Mouse (Mus musculus) cerebellum, adult 9-11 months (tissue): Measurements from ENCODE around the gene Zscan2.
A peak's percentile ranks its signal among the peaks of the same experiment; 100 is the strongest.

Source experiments
- DNase-seq: peaks from one replicate; pipeline ENCODE4 v3.0.0; 2022

The Zscan2 gene

GRCm38 (mm10) chr7:80888595-80888994 lies 27.9 kb downstream of the Zscan2 start:
- no peak for DNase-seq

GRCm38 (mm10) chr7:80889021-80889511 lies 28.3 kb downstream of the Zscan2 start:
- DNase-seq: no peak

GRCm38 (mm10) chr7:80889841-80890241 lies 29.1 kb downstream of the Zscan2 start:
- DNase-seq: no peak

GRCm38 (mm10) chr7:80893086-80893752 lies 32.5 kb downstream of the Zscan2 start:
- peak; percentile 76 for DNase-seq

DNA sequence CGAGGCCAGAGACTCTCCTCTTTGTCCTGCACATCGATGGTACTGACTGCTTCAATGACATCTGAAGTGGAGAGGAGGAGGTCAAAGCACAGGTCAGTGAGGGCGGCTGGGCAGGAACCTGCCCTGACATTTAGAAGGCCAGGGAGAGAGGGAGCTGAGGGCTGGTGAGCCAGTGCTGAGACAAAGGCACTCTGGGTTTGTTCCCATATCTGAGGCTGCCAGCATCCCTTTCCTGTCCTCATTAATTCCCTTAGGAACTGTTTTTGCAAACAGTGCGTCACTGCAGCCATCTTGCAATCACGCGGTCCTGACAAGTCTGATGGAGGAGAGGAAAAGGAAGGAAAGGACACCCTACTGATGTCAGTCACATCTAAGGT lies 33.0 kb downstream of the Zscan2 start:
- peak; percentile 69 for DNase-seq

DNA sequence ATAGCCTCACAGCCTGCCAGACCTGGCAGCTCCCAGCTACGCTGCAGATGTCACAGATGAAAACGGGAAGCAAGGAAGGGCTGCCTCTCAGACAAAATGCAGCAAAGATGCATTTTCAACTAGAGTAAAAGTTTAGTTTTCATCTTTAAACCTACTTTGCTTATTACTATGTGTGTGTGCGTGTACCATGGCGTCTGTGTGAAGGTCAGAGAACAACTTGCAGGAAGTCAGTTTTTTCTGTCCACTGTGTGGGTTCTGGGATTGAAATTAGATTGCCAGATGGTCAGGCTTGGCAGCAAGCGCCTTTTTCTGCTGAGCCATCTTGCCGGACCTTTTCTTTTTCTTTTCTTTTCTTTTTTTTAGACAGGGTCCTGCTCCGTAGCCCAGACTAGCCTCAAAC lies 33.5 kb downstream of the Zscan2 start:
- DNase-seq: peak; percentile 72

GRCm38 (mm10) chr7:80894815-80895519 lies 34.2 kb downstream of the Zscan2 start:
- DNase-seq: no peak

- DNase-seq: no peak
Measured at GRCm38 (mm10) chr7:80897134-80897533, 36.4 kb downstream of the Zscan2 start.

DNA sequence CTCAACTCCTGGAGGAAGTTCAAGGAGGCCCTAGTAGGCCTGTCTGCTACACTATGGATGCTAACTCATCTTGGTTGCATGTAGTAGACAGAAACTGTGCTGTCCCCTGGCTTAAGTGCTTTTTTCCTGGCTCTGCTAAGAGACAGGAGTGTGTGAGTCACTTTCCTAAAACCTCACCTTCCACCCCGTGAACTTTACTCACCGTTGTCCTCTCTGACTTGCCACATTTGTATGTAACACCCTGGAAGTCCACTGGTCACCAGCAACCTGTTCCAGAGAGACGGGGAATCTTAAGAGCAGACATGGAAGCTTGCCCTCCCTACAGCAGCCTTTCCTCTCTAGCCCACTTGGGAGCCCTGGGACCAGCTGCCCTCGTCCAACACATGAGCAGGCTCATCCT lies 37.0 kb downstream of the Zscan2 start:
- DNase-seq: no peak

- DNase-seq: peak; percentile 86
Measured at GRCm38 (mm10) chr7:80900944-80901501, 40.3 kb downstream of the Zscan2 start, which contains the start of gene Wdr73. Gene Wdr73, minus strand, starts transcription at chr7:80901269.

DNA sequence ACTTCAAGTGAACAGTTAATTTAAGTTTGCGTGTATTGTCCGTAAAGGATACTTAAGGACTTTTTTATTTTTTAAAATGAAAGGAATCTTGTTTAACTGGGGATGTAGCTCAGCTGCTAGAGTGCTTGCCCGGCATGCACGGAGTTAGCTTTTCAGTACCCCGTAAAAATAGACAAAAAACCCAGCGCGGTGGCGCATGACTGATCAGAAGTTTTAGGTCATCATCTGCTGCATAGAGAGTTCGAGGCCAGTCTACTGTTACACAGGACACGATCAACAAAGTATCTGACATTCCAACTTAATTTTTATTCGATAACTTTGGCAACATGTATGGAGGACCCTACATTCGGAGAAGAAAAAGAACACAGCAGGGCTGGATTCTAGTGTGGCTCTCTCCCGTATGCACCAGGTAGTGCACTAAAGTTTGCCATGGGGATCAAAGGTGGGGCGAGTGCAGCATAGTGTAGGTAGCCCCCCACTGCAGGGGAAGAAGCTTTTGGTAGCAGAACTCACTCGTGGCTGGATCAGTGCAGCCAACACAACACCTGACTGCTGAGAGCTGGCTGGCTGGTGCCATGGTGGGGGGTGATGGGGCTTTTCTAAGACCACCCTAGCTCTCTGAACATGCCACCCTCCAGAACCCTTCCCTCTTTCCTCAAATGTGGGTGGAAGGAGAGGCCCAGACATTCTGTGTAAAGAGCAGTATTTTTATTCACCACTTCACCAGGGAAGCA lies 41.0 kb downstream of the Zscan2 start:
- DNase-seq: no peak

DNA sequence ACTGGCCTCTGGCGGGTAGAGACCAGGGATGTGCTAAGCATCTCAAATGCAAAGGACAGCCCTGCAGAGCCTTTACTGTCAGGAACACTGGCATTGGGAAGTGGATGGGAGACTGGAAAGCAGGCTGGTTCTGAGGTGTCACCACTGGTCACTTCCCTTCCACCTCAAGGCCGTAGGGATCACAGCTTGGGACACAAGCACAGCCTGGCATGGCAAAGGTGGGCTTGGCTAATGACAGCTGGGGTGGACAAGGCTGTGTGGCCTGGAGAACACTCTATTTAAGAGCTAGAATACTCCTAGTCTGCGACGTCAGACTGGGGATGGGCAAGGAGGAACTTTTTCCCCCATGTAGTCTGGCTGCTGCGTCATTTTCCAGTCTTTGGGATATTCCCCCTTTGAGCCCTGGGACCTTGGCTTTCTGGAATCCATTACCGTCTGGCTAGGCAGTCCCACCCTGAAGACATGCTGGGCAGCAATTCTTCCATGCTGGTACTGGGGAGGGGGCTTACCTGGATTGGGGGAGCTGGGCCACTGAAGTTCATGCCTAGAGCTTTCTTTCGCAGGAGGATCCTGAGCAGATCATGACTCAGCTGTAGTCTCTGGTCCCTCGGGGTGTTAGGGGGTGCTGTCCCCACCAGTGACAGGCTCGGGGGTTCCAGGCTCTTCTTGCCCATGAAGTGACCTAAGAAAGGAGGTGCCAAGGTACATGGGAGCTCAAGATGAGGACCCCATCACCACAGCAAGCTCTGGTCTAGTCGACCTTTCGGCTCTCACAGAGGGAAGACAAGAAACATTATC lies 43.1 kb downstream of the Zscan2 start:
- no peak for DNase-seq

GRCm38 (mm10) chr7:80904921-80905515 lies 44.3 kb downstream of the Zscan2 start, which contains the start of gene Nmb:
Gene Nmb, minus strand, starts transcription at chr7:80905076.
- peak; percentile 67 for DNase-seq

- no peak for DNase-seq
Measured at GRCm38 (mm10) chr7:80911053-80911452, 50.3 kb downstream of the Zscan2 start.

- no peak for DNase-seq
Measured at GRCm38 (mm10) chr7:80912496-80912895, 51.8 kb downstream of the Zscan2 start.

DNA sequence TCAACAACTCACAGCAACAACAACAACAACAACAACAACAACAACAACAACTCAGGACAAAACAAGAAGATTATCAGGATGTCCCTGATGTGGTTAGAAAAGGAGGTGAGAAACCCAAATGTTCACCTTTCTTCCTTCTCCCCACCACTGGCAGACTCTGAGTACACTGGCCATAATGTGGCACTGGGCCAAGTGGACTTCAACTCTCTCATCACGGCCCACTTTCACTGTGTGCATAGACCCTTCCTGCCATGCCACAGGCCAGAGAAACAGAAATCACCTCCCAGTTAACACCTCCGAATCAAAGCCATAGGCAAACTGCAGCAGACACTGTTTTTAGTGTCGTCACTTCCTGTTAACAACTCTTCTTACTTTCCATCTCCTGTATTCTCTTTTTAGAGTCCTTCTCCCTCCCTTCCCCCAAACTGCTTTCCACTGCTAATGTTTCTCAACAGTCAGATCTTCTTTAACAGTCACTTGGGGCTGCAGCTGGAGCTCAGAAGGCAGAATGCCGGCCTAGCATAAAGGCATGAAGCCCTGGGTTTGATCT lies 57.3 kb downstream of the Zscan2 start:
- no peak for DNase-seq

- DNase-seq: no peak
Measured at GRCm38 (mm10) chr7:80918982-80919646, 58.4 kb downstream of the Zscan2 start.

DNA sequence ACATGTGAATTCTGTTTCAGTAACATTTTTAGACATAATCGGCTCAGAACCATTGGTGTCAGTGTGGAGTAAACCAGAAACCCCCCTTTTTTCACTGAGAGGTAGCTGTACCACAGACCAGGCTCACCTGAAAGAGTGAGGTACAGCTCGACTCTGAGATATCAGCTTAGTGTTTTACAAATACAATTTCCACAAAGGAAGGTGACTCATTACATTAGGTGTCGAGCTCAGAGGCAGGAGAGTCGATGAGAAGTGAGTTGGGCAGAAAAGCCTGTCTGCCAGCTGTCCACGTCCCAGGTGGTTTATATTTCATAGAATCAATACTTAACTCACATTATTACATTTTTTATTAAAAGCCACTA lies 58.9 kb downstream of the Zscan2 start:
- DNase-seq: no peak

DNA sequence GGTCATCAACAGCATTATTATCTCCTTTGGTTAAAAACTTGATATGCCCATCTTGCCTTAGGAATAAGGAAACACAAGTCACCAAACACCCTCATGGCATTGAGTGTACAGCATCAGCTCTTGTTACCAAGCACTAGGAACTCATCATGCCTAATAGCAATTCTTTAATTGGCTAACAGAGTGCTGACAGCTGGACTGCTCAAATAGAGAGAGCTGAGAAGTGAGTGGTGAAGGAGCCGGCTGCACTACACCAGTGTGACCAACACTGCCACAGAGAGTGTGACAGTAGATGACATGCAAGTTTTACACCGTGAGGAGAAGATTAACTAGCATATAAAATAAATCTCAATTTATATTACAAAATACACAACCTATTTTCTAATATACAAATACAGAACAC lies 62.4 kb downstream of the Zscan2 start:
- DNase-seq: no peak
